Mouse (Mus musculus) intestine, embryonic 14.5 days (tissue): ENCODE results near the gene Glyr1. TPM values are rescaled to one million over a fixed set of nuclear protein-coding genes. Genes with fewer than 3 reads are reported as not detected.

Experiments used
- polyA plus RNA-seq: library from polyadenylated mRNA; unstranded; fragments of >200 nt; fragmentation: Nextera tagmentation; extraction: Ambion mirVana; gene quantifications from 2 replicates; pipeline ENCODE4 v1.2.1, GENCODE M21; 2014

Gene Glyr1
- polyA plus RNA-seq, 1 experiment from 2014 or later = 93.9 TPM

Other genes with a start within 250 kb of the Glyr1 start
- 0.43 and 0.55 TPM in 2 replicates for gene 4930562C15Rik, start 214.4 kb downstream of the Glyr1 start, polyA plus RNA-seq
- 39.3 and 40.6 TPM in 2 replicates for gene Ubald1, start 169.5 kb downstream of the Glyr1 start, polyA plus RNA-seq
- gene Mgrn1, start 163.6 kb downstream of the Glyr1 start, polyA plus RNA-seq = 83.7 and 87.6 TPM in 2 replicates
- gene Nudt16l1, start 111.1 kb downstream of the Glyr1 start, polyA plus RNA-seq = 145 and 162 TPM in 2 replicates
- gene Anks3, start 85.7 kb downstream of the Glyr1 start, polyA plus RNA-seq = 45.0 and 51.7 TPM in 2 replicates
- gene Sept12, start 52.0 kb downstream of the Glyr1 start, polyA plus RNA-seq = 0.24 TPM in 1 of 2 replicates, not detected in the other
- 42.6 and 57.4 TPM in 2 replicates for gene Smim22, start 42.6 kb downstream of the Glyr1 start, polyA plus RNA-seq
- gene Rogdi, start 36.3 kb downstream of the Glyr1 start, polyA plus RNA-seq = 57.0 and 59.3 TPM in 2 replicates
- gene Ubn1, start 194 bp upstream of the Glyr1 start, polyA plus RNA-seq = 22.4 and 22.6 TPM in 2 replicates
- 5.4 and 5.8 TPM in 2 replicates for gene Ppl, start 82.6 kb upstream of the Glyr1 start, polyA plus RNA-seq
- gene Sec14l5, start 97.2 kb upstream of the Glyr1 start, polyA plus RNA-seq = 0.05 and 0.11 TPM in 2 replicates
- 18.5 and 20.0 TPM in 2 replicates for gene Nagpa, start 154.1 kb upstream of the Glyr1 start, polyA plus RNA-seq
- 3.4 and 3.7 TPM in 2 replicates for gene AU021092, start 172.4 kb upstream of the Glyr1 start, polyA plus RNA-seq
- gene Alg1, start 183.8 kb upstream of the Glyr1 start, polyA plus RNA-seq = 28.7 and 32.1 TPM in 2 replicates
- 42.1 and 42.8 TPM in 2 replicates for gene Eef2kmt, start 206.1 kb upstream of the Glyr1 start, polyA plus RNA-seq